Mouse (Mus musculus) heart, adult 9 months (tissue): ENCODE data around the gene Aipl1.
"Not testable (repeated sequence)": the region's sequence is repeated elsewhere in the genome, so short reads cannot be mapped to it uniquely, and the experiment has no call there.

Experiments
- DNase-seq, 2 experiments: peaks; one replicate each; pipeline ENCODE4 v3.0.0; 2022; ENCODE audit warnings: low spot score in 2 of 2

The Aipl1 gene

DNA sequence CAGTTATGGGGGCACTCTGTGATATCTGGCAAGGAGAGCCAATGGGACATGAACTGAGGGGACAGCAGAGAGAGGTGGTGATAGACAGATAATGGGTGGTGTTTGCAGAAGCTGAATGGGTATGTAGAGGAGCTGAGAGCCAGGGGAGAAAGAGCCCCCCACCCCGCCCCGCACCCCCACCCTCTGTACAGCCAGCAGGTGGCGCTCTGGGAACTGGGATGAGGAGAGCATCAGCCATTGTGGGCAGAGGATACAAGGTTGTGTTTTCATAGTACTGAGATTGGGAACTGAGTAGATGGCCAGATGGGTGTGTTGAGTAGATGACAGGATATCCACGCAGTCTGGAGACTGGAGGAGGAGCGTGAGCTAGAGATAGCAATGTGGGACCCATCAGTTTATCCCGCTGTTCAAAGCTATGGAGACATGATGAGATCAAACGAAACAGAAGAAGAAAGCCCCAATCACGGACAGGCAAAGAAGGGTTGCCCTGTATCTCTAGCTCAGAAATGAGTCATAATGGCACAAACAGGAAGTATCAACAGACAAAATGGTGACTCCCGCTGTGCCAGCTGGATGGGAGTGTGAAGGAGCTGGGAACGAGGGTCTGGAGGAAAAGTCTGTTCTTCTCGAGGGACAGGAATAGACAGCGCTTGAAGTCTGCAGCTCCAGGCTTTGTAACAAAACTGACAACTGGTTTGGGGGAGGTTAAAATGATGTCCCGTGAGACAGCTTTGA is 20.6 kb downstream of the Aipl1 start:
- DNase-seq: no peak

DNA sequence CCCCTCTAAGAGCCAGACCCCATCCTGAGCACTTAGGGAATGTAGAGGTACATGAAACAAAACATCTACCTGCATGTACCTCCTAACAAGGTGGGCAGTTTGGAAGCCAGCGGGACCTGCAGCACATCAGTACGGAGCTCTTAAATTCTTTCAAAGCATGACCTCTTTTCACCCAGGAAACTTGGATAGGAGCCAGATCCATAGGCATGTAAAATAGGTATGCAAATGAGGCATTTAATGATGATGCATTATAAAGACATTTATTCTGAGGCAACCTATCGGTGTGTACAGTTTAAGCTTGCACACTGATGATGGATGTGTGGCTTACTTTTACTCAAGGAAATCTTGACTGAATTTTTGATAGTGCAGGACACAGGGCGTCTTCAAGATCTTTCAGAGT is 22.6 kb downstream of the Aipl1 start:
- no peak for DNase-seq

DNA sequence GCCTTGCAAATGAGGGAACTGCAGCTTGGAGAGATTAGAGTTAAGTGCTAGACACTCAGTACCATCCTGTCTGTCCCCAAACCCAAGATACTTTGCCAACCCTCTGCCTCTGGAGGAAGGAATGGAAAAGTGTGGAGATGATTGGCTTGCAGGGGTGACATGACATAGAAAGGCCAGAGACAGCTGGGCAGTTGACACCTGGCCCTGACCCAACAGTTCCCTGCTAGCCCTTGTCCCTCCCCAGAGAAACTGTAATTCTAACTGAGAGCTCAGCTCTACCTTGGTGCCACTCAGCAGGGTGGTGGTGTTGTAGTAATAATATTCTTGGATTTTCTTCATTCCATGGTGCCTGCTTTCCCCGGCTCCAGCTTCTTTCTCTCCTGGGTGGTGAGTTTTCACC is 25.4 kb downstream of the Aipl1 start:
- no peak for DNase-seq

DNA sequence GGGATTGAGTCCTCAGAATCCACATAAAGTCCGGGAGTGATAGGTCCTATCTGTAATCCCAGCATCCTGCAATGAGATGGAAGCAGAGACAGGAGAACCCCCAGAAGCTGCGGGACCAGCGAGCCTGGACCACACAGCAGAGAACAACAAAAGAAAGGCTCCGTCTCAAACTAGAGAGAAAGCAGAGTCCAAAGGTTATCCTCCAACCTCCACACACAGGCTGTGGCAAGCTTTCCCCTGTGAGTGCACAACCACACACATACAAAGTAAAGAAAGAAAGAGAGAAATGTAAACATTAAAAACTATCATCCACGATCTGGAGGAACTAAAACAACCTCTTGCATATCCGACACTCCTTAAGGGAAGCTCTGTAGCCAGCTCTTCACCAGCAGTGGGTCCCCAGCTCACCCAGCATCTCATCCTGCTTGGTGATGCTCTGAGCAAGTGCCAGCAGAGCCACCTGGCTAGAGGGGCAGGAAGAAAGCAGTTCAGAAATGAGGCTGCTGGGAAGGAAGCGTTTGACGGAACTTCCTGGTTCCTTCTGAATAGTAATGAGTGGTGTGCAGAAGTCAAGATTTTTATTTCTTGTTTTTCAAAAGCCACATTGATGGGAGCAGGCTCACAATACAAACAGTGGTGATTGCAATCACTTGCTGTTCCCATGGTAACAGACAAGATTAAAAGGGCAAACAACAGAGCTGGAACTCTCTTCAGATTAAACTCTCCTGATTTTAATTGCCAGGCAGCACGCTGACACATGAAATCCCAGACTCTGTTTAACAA is 26.2 kb downstream of the Aipl1 start:
- no peak for DNase-seq

DNA sequence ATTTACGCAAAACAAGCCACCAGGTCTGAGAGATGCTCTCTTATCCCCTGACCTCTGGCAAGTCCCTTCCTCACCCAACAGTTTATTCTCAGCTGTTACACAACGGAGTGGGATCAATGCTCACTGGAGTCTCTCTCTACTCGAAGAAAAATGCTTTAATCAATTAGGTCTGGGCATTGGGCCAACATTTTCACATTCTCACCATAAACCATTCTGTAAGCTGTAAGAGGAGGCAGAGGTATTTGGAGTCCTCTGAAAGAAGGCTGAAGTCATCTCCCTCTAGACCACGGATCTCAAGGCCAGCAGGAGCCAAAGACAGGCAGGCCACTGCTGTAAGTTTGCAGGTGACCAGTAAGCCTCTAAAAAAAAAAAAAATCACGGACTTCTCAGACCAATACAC is 26.9 kb downstream of the Aipl1 start:
- no peak for DNase-seq

DNA sequence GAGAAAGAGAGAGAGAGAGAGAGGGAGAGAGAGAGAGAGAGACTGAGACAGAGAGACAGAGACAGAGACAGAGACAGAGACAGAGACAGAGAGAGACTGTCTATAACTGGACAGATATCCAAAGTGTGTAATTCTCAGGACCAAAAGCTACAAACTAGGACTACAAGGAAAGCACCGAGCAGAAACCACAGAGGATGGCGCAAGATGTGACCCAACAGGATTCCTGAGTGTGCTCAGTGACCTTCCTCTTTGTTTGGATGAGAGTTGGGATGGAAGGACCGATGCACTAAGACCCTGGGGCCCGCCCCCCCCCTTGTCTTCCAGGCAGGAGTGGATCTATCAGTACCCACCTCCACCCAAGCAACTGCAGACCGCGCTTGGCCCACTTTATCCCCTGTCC is 31.8 kb downstream of the Aipl1 start:
- no peak for DNase-seq

DNA sequence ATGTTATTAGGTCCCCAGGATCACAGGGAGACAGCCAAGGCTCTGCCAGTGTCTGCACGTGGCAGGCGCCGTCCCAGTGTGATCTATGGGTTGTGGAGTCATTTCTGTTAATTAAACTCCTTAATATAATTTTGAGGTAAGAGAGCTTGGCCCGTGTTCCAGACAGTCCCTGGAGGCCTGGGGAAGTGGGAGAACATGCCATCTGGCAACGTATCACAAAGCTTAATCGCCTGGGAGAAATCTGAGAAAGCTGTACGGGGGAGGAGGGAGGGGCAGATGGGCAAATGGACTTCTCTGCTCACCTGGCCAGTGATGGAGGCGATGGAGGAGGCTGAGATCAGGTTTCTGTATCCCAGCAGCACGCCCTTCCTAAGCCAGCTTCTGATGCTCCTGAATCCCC is 34.1 kb downstream of the Aipl1 start:
- DNase-seq: no peak

DNA sequence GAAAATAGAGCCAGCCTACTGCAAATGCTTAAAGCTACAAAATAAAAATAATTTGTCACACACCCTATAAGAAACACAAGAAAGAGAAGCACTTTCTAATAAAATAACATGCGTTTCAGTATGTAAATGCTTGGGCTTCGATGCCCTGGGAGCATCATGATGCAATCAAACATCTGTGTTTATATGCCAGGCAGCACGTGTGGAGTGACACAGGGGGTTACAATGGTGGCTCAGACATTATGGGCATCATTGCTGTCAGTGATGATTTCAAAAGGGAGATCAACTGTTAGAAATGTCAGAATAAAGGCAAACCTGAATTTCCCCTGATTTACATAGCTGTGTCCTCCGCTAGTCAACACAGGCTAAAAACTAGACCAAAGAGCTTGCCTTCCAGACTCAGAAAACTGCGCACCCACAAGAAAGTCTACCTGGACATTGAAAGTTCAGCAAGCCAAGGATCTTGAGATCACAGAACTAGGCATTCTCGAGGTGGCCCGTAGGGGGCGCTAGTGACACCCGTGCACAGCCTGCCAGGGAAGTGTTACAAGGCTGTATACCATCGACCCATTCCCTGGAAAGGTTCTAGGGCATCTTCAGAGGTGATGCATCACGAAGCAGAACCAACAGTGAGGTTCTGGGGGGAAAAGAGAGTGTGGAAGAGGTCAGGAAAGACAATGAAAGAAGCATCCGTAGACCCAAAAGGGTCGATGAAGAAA is 35.0 kb downstream of the Aipl1 start:
- no peak for DNase-seq

DNA sequence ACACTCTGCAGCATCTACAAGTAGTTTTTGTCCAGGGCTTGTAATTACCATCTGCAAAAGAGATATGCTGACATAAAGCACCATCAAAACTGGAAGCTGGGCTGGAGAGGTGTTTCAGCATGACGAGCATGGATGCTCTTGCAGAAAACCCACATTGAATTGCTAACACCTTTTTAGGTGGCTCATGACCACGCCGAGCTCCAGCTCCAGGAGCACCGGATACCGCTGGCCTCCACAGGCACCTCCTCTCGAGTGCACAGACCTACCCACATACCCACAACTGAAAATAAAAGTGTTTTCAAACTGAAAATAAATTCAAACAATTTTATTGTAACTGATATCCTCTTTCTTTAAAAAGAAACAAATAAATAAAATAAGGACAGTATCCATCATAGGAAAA is 37.1 kb downstream of the Aipl1 start:
- DNase-seq: no peak

DNA sequence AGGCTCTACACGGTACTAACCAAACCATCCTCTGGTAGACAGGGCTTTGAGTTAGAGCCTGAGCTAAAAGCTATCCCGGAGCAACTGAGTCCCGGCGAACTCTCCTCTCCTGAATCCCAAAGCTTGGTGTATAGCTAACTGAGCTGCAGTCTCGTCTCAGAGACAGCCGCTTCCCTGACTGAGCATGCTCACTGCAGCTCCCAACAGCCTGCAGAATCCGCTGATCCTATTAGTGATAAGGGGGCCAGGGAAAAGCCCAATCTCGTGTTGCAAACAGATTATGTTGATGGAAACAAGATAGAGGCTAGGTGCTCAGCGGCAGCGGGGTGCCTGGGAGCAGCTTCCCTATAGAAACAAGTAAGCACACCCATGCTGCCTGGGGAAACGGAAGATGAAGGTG is 40.5 kb downstream of the Aipl1 start:
- DNase-seq: no peak

DNA sequence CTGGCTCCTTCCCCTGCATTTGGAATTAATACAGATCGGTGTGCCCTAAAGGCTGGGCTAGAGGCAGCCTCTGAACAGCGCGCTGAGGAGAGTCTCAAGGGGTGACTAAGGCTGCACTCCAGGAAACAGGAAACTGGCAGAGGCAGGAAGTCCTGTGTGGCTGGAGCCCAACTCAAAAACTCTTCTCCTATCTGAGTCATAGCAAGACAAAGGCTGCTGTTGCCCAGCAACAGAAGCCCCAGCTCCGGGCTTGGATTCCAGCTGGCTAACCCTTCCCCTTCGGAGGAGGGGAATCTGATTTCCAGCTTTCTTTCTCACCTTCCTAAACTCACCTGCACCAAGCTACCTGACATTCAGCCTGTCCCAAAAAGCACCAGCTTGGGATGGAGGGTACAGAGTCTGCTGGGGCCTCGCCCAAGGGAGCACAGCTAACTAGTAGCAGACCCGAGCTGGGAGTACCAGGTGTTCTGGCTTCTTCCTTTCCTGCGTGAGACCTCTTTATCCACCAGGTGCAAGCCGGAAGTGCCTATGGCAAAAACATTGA is 41.3 kb downstream of the Aipl1 start:
- DNase-seq: peak; percentile 79 to 83

DNA sequence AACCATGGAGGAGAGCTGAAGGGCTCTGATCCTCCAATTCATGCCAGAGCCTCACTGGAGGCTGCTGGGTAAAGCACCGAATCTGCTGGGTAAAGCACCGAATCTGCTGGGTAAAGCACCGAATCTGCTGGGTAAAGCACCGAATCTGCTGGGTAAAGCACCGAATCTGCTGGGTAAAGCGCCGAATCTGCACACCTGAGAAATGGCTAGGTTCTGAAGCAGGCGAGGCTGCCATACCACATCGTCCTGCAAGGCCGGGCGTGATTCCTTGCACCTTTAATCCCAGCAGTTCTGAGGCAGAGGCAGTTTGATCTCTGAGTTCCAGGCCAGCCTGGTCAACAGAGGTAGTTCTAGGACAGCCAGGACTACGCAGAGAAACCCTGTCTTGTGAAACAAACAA is 44.9 kb downstream of the Aipl1 start:
- DNase-seq: no peak

DNA sequence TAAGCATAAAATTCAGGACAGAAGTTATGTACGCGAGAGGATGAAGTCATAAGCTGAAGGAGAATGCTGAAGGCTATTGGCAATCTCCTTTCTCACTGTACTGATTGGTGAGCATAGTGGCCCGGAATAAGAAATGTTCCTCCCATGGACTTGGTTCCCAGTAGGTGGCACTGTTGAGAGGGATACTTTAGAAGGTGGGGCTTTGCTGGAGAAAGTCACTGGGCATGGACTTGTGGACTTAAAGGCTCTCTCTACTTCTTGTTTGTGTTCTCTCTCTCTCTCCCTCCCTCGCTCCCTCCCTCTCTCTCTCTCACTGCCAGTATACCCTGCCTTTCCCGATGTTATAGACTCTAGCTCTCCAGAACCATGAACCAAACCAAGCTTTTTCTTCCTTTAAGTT is 45.8 kb downstream of the Aipl1 start:
- DNase-seq: peak; percentile 36 to 43

DNA sequence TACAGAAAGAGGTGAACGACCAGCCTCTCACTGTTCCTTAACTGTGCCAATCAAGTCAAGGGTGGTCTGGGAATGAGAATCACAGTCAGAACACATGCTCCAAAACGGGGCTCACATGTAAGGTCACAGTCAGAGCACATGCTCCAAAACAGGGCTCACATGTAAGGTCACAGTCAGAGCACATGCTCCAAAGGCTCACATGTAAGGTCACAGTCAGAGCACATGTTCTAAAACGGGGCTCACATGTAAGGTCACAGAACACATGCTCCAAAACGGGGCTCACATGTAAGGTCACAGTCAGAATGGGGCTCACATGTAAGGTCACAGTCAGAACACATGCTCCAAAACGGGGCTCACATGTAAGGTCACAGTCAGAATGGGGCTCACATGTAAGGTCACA is 47.9 kb downstream of the Aipl1 start:
- DNase-seq: not testable (repeated sequence)

DNA sequence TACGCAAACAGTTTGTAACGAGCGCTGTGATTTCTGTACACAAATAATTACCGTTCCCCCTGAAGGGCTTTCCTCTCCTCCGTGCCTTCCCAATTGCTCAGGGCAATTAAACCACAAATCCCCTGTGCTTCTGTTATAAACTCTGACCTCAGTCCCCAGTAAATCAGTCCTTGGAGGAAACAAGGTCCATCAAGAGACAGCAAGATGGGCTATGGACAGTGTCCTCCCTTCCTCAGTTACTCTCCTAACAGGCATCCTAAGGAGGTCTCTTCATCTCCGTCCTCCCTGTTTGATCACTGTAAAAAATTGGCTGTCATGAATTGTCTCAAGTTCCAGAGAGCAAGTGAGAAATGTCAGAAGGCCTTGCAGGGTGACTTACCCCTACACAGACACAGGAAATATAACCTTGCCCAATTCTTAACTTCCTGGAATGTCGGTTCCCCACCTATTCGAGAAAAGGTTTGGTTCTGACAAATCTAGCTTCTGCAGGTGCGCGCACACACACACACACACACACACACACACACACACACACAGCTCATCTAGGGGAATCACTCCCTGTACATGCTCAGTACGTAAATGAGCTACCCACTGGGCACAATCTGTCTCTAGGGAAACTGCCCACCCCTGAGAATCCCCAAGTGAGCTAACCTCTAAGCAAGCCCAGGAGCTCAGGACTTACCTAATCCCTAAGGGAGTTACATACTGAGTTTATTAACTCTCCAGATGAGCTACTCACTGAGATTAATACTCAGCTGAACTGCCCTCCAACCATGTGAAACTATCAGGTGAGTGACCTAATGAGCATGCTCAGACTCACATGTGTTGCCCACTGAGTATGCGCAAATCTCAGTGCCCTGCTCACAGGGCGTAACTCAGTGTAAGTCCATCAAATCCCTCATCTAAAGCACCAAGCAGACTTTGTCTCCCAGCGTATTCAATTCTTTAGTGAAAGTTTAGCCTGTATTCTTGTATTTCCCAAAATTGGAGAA is 49.9 kb downstream of the Aipl1 start:
- DNase-seq: no peak

DNA sequence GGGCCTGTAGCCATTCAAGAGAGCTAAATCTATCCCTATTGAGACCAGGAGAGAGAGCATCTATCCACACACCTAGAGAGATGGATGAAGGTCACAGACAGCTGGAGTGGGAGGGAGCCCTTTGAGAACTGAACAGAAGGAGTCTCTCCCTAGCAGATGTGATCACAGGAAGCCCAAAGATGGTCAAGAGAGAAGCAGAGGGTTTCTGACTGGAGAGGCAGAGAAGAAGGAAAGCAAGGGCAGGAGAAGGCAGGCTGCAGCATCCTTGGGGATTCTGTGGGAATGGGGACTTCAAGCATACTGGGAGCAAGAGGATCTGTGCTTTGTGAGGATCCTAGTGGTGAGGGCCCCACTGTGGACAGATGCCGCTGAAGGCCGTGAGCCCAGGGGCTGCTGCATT is 51.5 kb downstream of the Aipl1 start:
- no peak for DNase-seq

DNA sequence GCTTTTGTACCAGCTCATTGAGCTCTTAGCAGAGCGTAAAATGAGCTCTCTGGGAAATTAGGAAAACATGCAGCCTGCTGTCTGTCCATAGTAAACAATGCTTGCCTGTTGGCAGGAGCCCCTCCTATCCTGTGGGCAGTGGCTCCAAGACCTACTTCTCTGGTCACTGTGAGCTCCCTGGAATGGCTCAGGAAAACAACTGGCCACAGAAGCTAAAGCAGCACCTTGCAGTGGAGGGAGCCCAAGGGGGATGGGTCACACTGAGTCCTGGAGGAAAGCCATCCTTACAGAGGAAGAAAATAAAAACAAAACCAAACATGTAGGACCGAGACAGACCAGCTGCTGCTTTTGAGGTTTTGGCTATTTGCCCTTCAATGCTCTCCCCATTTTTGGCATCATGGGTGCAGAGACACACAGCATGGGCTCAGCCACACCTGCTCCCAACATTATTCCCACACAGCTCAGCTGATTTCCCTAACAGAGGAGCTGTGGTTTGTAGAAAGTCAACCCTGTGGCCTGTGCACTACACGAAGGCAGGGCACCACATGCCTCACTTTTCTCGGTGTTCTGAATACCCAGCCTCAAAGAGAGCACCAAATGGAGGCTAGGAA is 52.1 kb downstream of the Aipl1 start:
- no peak for DNase-seq

DNA sequence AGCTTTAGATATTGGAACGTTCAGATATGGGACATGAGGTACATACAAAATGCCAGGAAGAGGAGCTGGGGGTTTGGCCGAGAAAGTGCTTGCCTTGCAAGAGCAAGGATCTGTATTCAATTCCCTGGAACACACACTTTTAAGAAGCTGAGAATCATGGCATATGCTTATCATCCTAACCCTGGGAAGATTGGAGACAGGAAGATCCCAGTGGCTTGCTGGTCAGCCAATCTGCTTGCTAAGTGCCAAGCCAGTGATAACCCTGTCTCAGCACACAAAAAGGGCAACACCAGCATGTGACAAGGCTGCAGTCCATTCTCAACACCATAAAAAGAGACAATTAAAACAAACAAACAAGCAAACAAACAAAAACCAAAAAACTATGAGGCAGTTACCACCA is 53.2 kb downstream of the Aipl1 start:
- DNase-seq: no peak
